Mouse (Mus musculus) mouse trophoblast stem cell (cell line): ENCODE data around the gene Tnfrsf17.
"Not testable (repeated sequence)": the region's sequence is repeated elsewhere in the genome, so short reads cannot be mapped to it uniquely, and the experiment has no call there.

Experiments used
- in situ Hi-C, 2 experiments: fragments of 300-500 bp; cut with MseI, MboI; formaldehyde crosslinking; loops; 2 replicates in 1 of 2; 3 replicates in 1 of 2; pipeline ENCODE4 v1.15.1; 2025

Tnfrsf17 gene

GRCm38 (mm10) chr16:11331030-11331429 lies 17.4 kb downstream of the Tnfrsf17 start:
- in situ Hi-C loops: no loop called here

DNA sequence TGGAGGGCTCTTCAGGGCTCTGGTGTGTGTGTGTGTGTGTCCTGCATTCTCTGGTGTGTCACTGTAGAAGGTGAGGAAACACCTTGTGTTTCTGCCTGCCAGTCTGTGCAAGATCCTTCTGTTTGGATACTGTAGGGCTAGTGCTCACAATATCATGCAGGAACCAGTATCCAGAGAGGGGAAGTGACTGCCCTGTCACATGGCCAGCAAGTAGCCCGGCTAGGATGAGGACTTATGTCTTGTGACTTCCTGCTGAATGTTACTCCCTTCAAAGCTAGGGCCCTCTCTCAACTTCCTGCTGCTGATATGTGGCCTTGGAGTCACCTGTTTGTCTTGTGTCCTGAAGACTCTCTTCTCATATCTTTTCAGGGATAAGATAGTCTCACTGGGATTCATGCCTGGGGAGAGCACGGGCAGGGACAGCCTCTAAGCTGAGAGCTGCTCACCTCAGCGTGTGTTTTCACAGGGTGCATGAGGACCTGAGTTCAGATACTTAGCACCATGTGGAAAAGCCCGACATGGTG lies 29.7 kb downstream of the Tnfrsf17 start:
- in situ Hi-C loops: no loop called here

DNA sequence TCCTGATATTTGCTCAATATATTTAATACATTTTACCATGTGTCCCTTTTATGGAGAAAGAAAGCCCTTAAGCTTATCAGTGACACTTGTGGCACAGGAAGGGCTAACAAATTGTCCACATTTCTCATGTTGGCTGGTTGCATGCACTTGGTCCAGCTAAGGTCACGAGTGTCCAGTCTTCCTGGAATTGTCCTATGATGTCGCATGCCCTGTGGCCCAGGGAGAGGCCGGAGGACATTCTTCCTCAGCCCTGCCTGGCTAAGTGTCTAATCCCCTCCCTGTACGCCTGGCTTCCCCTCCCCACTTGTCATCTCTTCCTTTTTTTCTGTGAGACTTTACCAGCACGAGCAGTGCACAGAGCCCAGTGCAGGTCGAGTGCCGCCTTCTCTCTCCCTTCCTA lies 38.3 kb downstream of the Tnfrsf17 start:
- in situ Hi-C loops: no loop called here

DNA sequence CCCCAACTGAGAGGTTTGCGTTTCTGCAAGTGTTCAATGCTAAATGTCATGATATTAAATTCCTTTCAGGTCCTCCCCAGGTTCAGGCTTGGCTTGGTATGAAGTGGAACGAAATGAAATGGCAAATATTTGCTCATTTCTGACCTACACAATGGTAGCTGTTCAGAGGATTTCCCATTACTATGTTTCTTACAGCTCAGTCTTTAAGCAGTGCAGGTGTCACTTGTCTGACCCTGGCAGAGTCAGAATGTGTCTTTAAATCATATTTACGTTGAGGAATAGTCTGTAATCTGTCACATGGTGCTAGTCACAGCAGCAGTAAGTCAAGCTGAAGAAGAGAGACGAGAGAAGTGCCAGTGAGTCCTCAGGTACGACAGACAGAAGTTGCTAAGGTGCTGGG lies 45.6 kb downstream of the Tnfrsf17 start:
- in situ Hi-C loops: no loop called here

GRCm38 (mm10) chr16:11359919-11360318 lies 46.3 kb downstream of the Tnfrsf17 start:
- in situ Hi-C loops: no loop called here

GRCm38 (mm10) chr16:11360576-11360975 lies 47.0 kb downstream of the Tnfrsf17 start:
- in situ Hi-C loops: not testable (repeated sequence)

DNA sequence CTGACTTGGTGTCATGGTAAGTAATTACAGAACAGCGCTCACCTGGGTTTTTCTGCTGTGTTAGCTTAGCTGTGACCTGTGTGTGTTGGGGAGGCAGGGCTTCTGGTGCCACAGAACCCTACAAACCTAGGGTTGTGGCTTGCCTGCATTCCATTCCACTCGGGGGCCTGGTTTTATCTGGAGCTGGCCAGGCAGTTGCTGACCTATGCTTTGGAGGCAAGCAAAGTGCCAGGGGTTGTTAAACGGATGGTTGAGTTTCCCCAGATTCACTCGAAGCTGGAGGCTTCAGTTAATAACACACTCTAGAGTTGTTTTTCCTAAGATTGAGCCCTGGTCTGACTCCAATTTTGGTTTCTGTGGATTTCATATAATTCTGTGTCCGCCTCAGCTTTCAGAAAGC lies 52.0 kb downstream of the Tnfrsf17 start:
- in situ Hi-C loops: no loop called here

GRCm38 (mm10) chr16:11366851-11367250 lies 53.2 kb downstream of the Tnfrsf17 start:
- in situ Hi-C loops: no loop called here

DNA sequence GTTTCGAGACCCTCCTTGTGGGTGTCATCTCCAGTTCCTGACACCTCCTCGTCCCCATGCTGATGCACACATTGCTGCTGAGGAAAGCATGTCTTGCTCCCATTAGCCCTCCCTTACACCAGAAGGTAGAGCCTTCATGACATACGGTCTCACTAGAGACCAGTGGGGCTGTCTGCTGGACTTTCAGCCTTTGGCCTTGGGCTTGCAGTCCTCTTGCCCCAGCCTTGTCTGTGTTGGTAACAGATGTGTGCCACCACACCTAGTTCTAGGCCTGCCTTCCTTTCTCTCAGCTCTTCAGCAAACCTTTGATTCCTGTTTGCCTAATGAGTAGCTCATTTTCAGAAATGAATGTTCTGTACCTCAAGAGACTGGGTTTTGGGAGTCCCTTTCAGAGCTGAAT lies 54.8 kb downstream of the Tnfrsf17 start:
- in situ Hi-C loops: no loop called here

- in situ Hi-C loops: no loop called here
These were observed 55.5 kb downstream of the Tnfrsf17 start for GRCm38 (mm10) chr16:11369162-11369561.

DNA sequence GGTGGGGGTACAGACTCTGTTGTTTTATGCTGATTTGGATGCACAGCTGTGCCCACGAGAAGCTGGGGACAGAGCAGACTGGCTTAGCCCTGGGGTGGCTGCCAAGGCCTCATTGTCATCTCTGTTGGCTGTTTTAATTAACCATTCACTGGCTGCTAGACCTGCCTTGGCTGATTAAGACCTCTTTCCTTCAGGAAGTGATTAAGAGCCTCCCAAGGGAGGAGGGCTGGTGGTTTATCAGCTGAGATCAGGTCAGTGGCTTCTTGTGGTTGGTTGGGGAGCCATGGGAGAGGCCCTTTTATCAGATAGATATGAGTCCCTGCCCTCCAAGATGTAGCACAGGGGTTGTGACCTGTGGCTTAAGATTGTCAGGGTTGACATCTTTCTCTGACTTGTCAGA lies 56.0 kb downstream of the Tnfrsf17 start:
- in situ Hi-C loops: no loop called here
